Mouse (Mus musculus): ENCODE data around the gene Fam50a. TPM values are rescaled to one million over a fixed set of nuclear protein-coding genes. Genes with fewer than 3 reads are reported as not detected.

Gene Fam50a
- polyA plus RNA-seq, 1 experiment = 61.0 TPM

DNA sequence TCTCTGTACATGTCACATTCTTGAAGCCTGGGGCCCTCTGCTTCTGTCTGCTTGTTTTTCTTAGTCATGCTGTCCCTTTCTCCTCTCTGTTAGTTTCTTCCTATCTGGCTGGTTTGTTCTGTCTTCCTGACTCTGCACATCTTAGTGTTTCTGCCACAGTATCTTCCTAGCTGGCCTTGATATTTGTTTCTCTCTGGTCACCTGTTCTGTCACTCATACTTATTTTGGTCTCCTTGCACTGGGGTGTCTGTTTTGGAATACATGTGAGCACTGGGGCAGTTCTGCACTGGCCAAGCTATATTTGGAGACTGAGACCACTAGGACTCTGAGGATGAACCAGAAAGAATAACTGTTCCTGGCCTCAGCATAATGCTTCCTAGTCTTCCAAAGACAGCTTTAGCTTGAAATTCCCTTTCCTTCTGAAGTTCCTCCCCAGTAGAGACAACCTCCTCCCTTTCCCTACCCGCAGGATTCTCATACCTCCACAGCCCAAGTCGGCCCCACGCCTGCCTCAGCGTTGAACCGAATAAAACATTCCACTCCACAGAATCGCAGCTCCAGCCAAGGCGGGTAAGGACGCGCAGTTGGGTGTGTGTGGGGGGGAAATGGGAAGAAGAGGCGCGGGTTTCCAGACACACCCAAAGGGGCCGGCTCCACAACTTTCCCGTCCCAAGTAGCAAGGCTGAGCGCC, 31.6 kb upstream of the Fam50a start:
- H3K4me1 ChIP-seq (ENCODE audit: control insufficient read depth, insufficient read depth, low read length) = no peaks in the 10 kb centered on the region; the same call in none of the 2 replicates

DNA sequence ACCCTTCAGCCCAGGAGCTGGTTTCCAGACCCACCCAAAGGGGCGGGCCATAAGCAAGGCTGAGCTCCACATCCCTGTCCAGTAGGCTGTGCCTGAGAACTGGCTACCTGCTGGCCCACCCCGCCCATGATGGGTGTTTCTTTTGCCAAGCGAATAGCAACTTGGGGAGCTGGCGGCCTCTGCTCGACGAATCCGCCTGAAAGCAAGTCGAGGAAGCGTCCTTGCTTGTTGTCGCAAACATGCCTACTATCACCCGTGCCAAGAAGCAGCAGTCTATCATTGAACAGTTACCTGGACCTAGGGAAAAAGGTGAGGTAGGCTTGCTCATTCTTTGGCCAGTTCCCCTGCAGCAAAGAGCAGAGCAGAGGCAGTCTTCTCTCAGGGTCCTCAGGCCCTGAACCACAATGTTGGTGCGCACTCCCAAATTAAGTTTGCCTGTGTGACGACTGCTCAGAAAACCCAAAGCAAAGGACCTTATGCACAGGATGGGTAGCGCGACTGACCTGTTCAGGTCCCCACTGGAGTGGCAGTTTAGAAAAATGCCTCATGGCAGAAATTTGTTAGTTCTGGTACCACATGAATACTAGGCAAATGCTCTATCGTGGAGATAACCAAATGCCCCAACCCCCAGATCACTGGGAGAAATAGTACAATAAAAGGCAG, 31.0 kb upstream of the Fam50a start, which contains the start of the genes Taz and Dnase1l1:
Gene Taz (plus strand): TSS at position 181 of the 663 bp plus-strand sequence.
Gene Dnase1l1 (minus strand): TSS at position 606 of the 663 bp plus-strand sequence.
- TF ChIP-seq CTCF (IDR thresholded peaks at IDR 0.05; ENCODE audit: control insufficient read depth, insufficient read depth, low read length) (no peak), POLR2A (IDR thresholded peaks at IDR 0.05; ENCODE audit: borderline replicate concordance, control insufficient read depth, low read depth, low read length) (peak; percentile 41)
- Histone ChIP-seq H3K27ac (ENCODE audit: control insufficient read depth, insufficient read depth, low read depth, low read length, poor library complexity) (peak within 1 kb of the TSS; percentile 77), H3K4me3 (replicated peaks; ENCODE audit: control insufficient read depth, low read depth, low read length) (peak within 1 kb of the TSS; percentile 80), H3K4me1 (ENCODE audit: control insufficient read depth, insufficient read depth, low read length) (no peaks in the 10 kb centered on the region; the same call in none of the 2 replicates)
- WGBS = 7% methylated on average over 16 of the region's 16 CpGs

More for the DNA sequence above, 31.6 kb upstream of the Fam50a start:
- Histone ChIP-seq H3K4me3 (replicated peaks; ENCODE audit: control insufficient read depth, low read depth, low read length) (peak overlapping the region; percentile 80), H3K27ac (ENCODE audit: control insufficient read depth, insufficient read depth, low read depth, low read length, poor library complexity) (peak overlapping the region; percentile 77)
- TF ChIP-seq CTCF (IDR thresholded peaks at IDR 0.05; ENCODE audit: control insufficient read depth, insufficient read depth, low read length) (no peak), POLR2A (IDR thresholded peaks at IDR 0.05; ENCODE audit: borderline replicate concordance, control insufficient read depth, low read depth, low read length) (no peak)
- WGBS = 8% methylated on average over 14 of the region's 14 CpGs

DNA sequence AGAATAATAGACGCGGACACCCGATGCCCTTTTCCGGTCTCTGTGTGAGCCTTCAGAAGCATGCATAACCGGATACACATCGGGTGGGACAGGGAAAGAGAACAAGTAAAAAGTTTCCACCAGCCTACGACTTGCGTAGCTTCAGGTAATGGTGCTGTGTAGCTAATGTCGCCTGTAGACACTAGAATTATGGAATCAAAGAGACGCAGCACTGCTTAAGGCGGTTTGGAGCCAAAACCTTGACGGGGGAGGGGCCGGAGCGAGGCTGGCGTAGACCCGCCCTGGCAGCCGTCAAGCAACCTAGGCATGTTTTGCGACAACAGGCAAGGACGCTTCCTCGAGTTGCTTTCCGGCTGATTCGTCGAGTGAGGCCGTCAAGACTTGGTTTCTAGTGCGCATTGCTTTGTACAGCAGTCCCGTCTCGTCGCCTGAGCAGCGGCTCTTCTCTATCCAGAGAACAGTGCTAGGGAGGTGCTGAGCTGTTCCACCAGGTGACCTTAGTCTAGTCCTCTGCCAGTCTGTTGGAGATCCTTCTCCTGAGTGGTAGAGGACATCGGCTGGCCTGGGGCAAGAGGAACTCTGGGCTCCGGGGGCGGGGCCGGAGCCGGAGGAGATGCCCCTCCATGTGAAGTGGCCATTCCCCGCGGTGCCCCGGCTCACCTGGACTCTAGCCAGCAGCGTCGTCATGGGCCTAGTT, 30.3 kb upstream of the Fam50a start:
- H3K4me3 ChIP-seq (replicated peaks; ENCODE audit: control insufficient read depth, low read depth, low read length) = peak overlapping the region; percentile 80
- WGBS = 15% methylated on average over 39 of the region's 39 CpGs
- no peaks in the 10 kb centered on the region; the same call in none of the 2 replicates for H3K4me1 ChIP-seq (ENCODE audit: control insufficient read depth, insufficient read depth, low read length)
- peak overlapping the region; percentile 77 for H3K27ac ChIP-seq (ENCODE audit: control insufficient read depth, insufficient read depth, low read depth, low read length, poor library complexity)
- TF ChIP-seq CTCF (IDR thresholded peaks at IDR 0.05; ENCODE audit: control insufficient read depth, insufficient read depth, low read length) = no peak
- TF ChIP-seq POLR2A (IDR thresholded peaks at IDR 0.05; ENCODE audit: borderline replicate concordance, control insufficient read depth, low read depth, low read length) = peak; percentile 59

DNA sequence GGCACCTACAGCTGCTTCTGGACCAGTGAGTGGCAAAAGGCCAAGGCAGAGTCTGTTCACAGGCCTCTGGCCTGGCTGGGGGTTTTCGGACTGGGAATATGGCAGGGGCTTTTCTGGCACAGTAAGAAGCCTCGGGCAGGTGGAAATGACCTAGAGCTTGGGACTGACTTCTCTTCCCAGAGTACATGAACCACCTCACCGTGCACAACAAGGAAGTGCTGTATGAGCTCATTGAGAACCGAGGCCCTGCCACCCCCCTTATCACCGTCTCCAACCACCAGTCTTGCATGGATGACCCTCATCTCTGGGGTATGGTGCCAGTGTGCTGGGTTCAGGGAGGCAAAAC, 29.8 kb upstream of the Fam50a start:
- TF ChIP-seq POLR2A (IDR thresholded peaks at IDR 0.05; ENCODE audit: borderline replicate concordance, control insufficient read depth, low read depth, low read length) (no peak), CTCF (IDR thresholded peaks at IDR 0.05; ENCODE audit: control insufficient read depth, insufficient read depth, low read length) (no peak)
- 16% methylated on average over 5 of the region's 5 CpGs for WGBS
- no peaks in the 10 kb centered on the region; the same call in 1 of the 2 replicates for H3K4me1 ChIP-seq (ENCODE audit: control insufficient read depth, insufficient read depth, low read length)
- peak overlapping the region; percentile 80 for H3K4me3 ChIP-seq (replicated peaks; ENCODE audit: control insufficient read depth, low read depth, low read length)
- peak overlapping the region; percentile 77 for H3K27ac ChIP-seq (ENCODE audit: control insufficient read depth, insufficient read depth, low read depth, low read length, poor library complexity)

DNA sequence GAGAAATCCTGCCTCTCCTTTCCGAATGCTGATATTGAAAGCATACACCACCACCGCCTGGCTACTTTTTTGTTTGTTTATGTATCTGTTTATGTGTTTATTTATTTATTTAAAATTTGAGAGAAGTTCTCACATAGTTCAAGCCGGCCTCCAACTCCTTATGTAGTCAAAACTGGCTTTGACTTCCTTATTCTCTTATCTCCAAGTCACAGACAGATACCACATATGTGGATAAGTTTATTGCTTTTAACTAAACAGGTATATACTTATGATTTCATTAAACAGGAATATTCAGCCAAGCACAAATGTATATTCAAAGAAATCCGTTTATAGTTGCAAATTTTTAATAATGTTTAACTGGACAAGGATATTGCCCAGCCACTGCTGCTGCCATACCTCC, 19.4 kb upstream of the Fam50a start:
- WGBS = 52% methylated on average over 4 of the region's 4 CpGs
- Histone ChIP-seq H3K4me3 (replicated peaks; ENCODE audit: control insufficient read depth, low read depth, low read length) (no peak overlapping the region), H3K4me1 (ENCODE audit: control insufficient read depth, insufficient read depth, low read length) (no peaks in the 10 kb centered on the region; the same call in 1 of the 2 replicates), H3K27ac (ENCODE audit: control insufficient read depth, insufficient read depth, low read depth, low read length, poor library complexity) (no peak overlapping the region)
- TF ChIP-seq CTCF (IDR thresholded peaks at IDR 0.05; ENCODE audit: control insufficient read depth, insufficient read depth, low read length) = no peak
- TF ChIP-seq POLR2A (IDR thresholded peaks at IDR 0.05; ENCODE audit: borderline replicate concordance, control insufficient read depth, low read depth, low read length) = no peak

DNA sequence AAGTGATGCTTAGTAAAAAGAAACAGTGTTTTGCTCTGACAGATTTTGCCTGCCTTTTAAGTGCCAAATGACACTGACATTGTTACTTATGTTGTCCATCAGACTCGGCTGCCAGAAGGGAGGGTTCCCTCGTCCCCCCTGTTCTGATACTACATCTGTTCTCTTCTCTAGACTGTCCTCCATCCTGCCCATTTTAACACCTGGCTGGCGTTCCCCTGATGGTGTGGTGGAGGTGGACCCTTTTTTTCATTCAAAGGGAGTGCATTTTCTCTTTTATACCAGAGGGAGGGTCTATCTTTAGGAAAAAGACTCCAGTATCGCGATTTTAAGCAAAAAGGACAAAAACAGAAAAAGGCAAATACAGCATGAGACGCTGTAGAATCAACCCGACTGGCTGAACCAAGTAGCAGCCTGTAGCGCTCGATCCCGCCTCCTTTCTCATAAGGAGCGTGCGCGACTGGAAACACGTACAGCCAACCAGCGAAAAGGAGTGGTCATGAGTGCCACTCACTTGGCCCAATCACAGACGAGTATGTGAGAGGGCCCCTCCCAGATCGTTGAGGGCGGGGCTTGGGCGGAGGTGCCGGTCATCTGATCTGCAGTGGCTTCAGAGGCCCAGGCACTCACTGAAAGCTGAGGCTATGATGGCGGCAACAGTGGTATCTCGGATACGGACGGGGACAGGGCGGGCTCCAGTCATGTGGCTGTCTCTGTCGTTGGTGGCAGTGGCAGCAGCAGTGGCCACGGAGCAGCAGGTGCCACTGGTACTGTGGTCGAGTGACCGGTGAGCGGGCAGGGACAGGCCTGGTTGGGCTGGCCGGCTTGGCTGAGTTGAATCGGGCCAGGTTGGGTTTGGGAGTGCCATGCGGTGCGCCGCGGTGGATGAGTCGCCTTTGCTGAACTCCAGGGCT, 16.0 kb upstream of the Fam50a start, which contains the start of gene Atp6ap1:
Gene Atp6ap1 (plus strand): TSS at position 560 of the 911 bp plus-strand sequence.
- no peaks in the 10 kb centered on the region; the same call in 1 of the 2 replicates for H3K4me1 ChIP-seq (ENCODE audit: control insufficient read depth, insufficient read depth, low read length)
- peak; percentile 84 for TF ChIP-seq POLR2A (IDR thresholded peaks at IDR 0.05; ENCODE audit: borderline replicate concordance, control insufficient read depth, low read depth, low read length)
- no peak for TF ChIP-seq CTCF (IDR thresholded peaks at IDR 0.05; ENCODE audit: control insufficient read depth, insufficient read depth, low read length)
- H3K27ac ChIP-seq (ENCODE audit: control insufficient read depth, insufficient read depth, low read depth, low read length, poor library complexity) = peak within 1 kb of the TSS; percentile 85
- H3K4me3 ChIP-seq (replicated peaks; ENCODE audit: control insufficient read depth, low read depth, low read length) = peak within 1 kb of the TSS; percentile 95
- WGBS = 11% methylated on average over 37 of the region's 37 CpGs

DNA sequence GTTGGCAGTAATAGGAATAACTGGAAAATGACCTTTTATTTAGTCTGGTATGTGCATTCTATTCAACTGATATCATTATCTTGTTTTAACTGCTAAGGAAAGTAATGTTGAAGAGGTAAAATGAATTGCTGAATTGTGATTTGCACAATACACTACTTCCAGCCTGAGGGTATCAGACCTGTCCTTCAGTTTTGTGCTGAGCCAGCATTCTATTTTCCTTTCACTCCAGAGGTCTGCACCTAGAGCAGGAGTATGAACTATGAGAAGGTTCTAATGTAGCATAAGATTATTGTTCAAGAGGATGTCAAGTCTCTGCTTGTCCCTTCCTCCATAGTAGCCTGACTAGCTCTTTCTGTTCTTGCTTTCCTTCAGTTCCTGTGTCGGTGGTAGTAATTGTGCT, 14.5 kb upstream of the Fam50a start:
- Histone ChIP-seq H3K4me1 (ENCODE audit: control insufficient read depth, insufficient read depth, low read length) (no peaks in the 10 kb centered on the region; the same call in 1 of the 2 replicates), H3K27ac (ENCODE audit: control insufficient read depth, insufficient read depth, low read depth, low read length, poor library complexity) (no peak overlapping the region), H3K4me3 (replicated peaks; ENCODE audit: control insufficient read depth, low read depth, low read length) (no peak overlapping the region)
- 44% methylated on average over 1 of the region's 1 CpGs for WGBS
- TF ChIP-seq CTCF (IDR thresholded peaks at IDR 0.05; ENCODE audit: control insufficient read depth, insufficient read depth, low read length) (no peak), POLR2A (IDR thresholded peaks at IDR 0.05; ENCODE audit: borderline replicate concordance, control insufficient read depth, low read depth, low read length) (no peak)

Data from bone marrow, adult 2 months (tissue).